In genomic region chr15:83518215-83519048, GRCm38 (mm10) we compare ENCODE assay signal across 8 mouse cellular contexts. TPM values are rescaled to one million over a fixed set of nuclear protein-coding genes. Genes with fewer than 3 reads are reported as not detected.
DNase-seq lines count a peak whose midpoint lies in the region; ATAC-seq and TF ChIP-seq lines count a peak whose summit lies in the region.

No protein-coding gene starts in this region.

- peak; percentile 70 for TF ChIP-seq CTCF in liver, adult 2 months (IDR thresholded peaks at IDR 0.05; ENCODE audit: low read depth, low read length)
- peak; percentile 94 for TF ChIP-seq CTCF in stomach, postnatal 0 days (IDR thresholded peaks at IDR 0.05; ENCODE audit: low read depth)

- H3K36me3 ChIP-seq in heart, embryonic 13.5 days = no peaks in the 10 kb centered on the region
- H3K36me3 ChIP-seq in kidney, embryonic 16.5 days (ENCODE audit: insufficient read depth, low read length) = no peaks in the 10 kb centered on the region
- no peaks in the 10 kb centered on the region for H3K36me3 ChIP-seq in liver, adult 2 months (ENCODE audit: control insufficient read depth, insufficient read depth, low read length)
- H3K36me3 ChIP-seq in stomach, postnatal 0 days (ENCODE audit: control insufficient read depth, insufficient read depth, low read length) = no peaks in the 10 kb centered on the region

- TF ChIP-seq POLR2A in liver, adult 2 months (IDR thresholded peaks at IDR 0.05; ENCODE audit: extremely low read depth, insufficient read depth, low read length) = no peak

- no peaks in the 10 kb centered on the region for H3K79me2 ChIP-seq in liver, adult 2 months (ENCODE audit: control insufficient read depth, insufficient read depth, low read length)

- H3K4me1 ChIP-seq in brown adipose tissue, adult 24 weeks (ENCODE audit: control insufficient read depth, insufficient read depth, insufficient read length, low read length) = no peaks in the 10 kb centered on the region; the same call in 1 of the 2 replicates
- H3K4me1 ChIP-seq in heart, embryonic 13.5 days = peaks cover 37% of the 10 kb centered on the region
- H3K4me1 ChIP-seq in kidney, embryonic 16.5 days (ENCODE audit: insufficient read depth, low read length) = peaks cover 4% of the 10 kb centered on the region; the same call in 1 of the 2 replicates
- peaks cover 4% of the 10 kb centered on the region for H3K4me1 ChIP-seq in liver, adult 2 months (ENCODE audit: control insufficient read depth, insufficient read depth, low read length)
- H3K4me1 ChIP-seq in stomach, postnatal 0 days (replicated peaks; ENCODE audit: control insufficient read depth, insufficient read depth) = no peaks in the 10 kb centered on the region

- DNase-seq in CD4-positive, CD25-positive, alpha-beta regulatory T cell, adult 2 months (ENCODE audit: low read depth, low spot score) = peak; percentile 80
- DNase-seq in liver, adult 2 months (ENCODE audit: extremely low read depth, low read depth, low spot score) = peak; percentile 45
- peak; percentile 83 for DNase-seq in naive thymus-derived CD4-positive, alpha-beta T cell, adult 2 months (ENCODE audit: low read depth)
- DNase-seq in stomach, postnatal 0 days (ENCODE audit: low spot score) = peak; percentile 63

- peak overlapping the region; percentile 51 for H3K9ac ChIP-seq in heart, embryonic 13.5 days
- H3K9ac ChIP-seq in kidney, embryonic 16.5 days (replicated peaks; ENCODE audit: low read length) = peak overlapping the region; percentile 6; the same call in 1 of the 2 replicates
- H3K9ac ChIP-seq in liver, adult 2 months (ENCODE audit: low read depth, low read length) = 0 out of 2 replicates have a peak overlapping the region, but pooled peaks have one; percentile 23
- no peak overlapping the region for H3K9ac ChIP-seq in stomach, postnatal 0 days (ENCODE audit: low read length)

- no peak overlapping the region for H3K27ac ChIP-seq in brown adipose tissue, adult 24 weeks (replicated peaks; ENCODE audit: low read depth, low read length)
- H3K27ac ChIP-seq in heart, embryonic 13.5 days (replicated peaks) = no peak overlapping the region; the same call in 1 of the 2 replicates
- H3K27ac ChIP-seq in kidney, embryonic 16.5 days (ENCODE audit: low read length) = no peak overlapping the region
- H3K27ac ChIP-seq in liver, adult 2 months (replicated peaks; ENCODE audit: insufficient read depth, low read depth, low read length) = no peak overlapping the region
- H3K27ac ChIP-seq in stomach, postnatal 0 days (replicated peaks) = no peak overlapping the region

- WGBS in heart, embryonic 13.5 days = 30% methylated on average over 20 of the region's 20 CpGs
- WGBS in kidney, embryonic 16.5 days = 30% methylated on average over 20 of the region's 20 CpGs
- whole genome bisulfite sequencing in liver, adult 2 months = 40% methylated on average over 20 of the region's 20 CpGs
- 33% methylated on average over 20 of the region's 20 CpGs for WGBS in stomach, postnatal 0 days

- peak overlapping the region; percentile 8; the same call in 1 of the 2 replicates for H3K4me3 ChIP-seq in brown adipose tissue, adult 24 weeks (ENCODE audit: insufficient read depth, low read depth, low read length)
- 0 out of 2 replicates have a peak overlapping the region, but pooled peaks have one; percentile 15 for H3K4me3 ChIP-seq in heart, embryonic 13.5 days
- H3K4me3 ChIP-seq in kidney, embryonic 16.5 days (ENCODE audit: low read length) = no peak overlapping the region
- no peak overlapping the region for H3K4me3 ChIP-seq in liver, adult 2 months (ENCODE audit: insufficient read depth, low read depth, low read length)
- H3K4me3 ChIP-seq in stomach, postnatal 0 days (ENCODE audit: low read depth, low read length) = 0 out of 2 replicates have a peak overlapping the region, but pooled peaks have one; percentile 10

- TF ChIP-seq EP300 in stomach, postnatal 0 days (optimal IDR thresholded peaks at IDR 0.05) = no peak

- H3K4me2 ChIP-seq in heart, embryonic 13.5 days = peak overlapping the region; percentile 54
- peak overlapping the region; percentile 7; the same call in 1 of the 2 replicates for H3K4me2 ChIP-seq in kidney, embryonic 16.5 days (replicated peaks; ENCODE audit: low read depth, low read length)
- H3K4me2 ChIP-seq in stomach, postnatal 0 days (replicated peaks; ENCODE audit: low read depth) = peak overlapping the region; percentile 23; the same call in 1 of the 2 replicates

- H3K9me3 ChIP-seq in heart, embryonic 13.5 days = no peaks in the 10 kb centered on the region
- H3K9me3 ChIP-seq in kidney, embryonic 16.5 days (ENCODE audit: low read length) = no peaks in the 10 kb centered on the region
- no peaks in the 10 kb centered on the region for H3K9me3 ChIP-seq in stomach, postnatal 0 days (ENCODE audit: control insufficient read depth, low read length)

- no peaks in the 10 kb centered on the region for H3K27me3 ChIP-seq in heart, embryonic 13.5 days (replicated peaks)
- no peaks in the 10 kb centered on the region for H3K27me3 ChIP-seq in kidney, embryonic 16.5 days (ENCODE audit: insufficient read depth, low read length)
- no peaks in the 10 kb centered on the region for H3K27me3 ChIP-seq in liver, adult 2 months (ENCODE audit: control insufficient read depth, insufficient read depth, low read length)
- H3K27me3 ChIP-seq in stomach, postnatal 0 days (ENCODE audit: control insufficient read depth, insufficient read depth, low read length) = no peaks in the 10 kb centered on the region

- peak; percentile 79 for ATAC-seq in erythroid progenitor cell, adult 5-6 weeks (replicated peaks; ENCODE audit: low FRiP score, poor library complexity, severe bottlenecking)
- no peak for ATAC-seq in heart, embryonic 13.5 days (ENCODE audit: extremely low read depth, insufficient number of reproducible peaks, low FRiP score, low TSS enrichment)
- ATAC-seq in kidney, embryonic 16.5 days (ENCODE audit: low FRiP score, low TSS enrichment) = peak; percentile 68
- peak; percentile 60; the same call in 1 of the 2 replicates for ATAC-seq in stomach, postnatal 0 days (ENCODE audit: low FRiP score, low TSS enrichment)

RNA-seq across cellular contexts. Expression of gene Ttll1, which starts 7.7 kb away (rescaled TPM):
- 6.0 and 7.2 TPM in 2 replicates for polyA plus RNA-seq in brown adipose tissue, adult 24 weeks (2012; ENCODE audit: insufficient read depth, insufficient read length, missing spikeins)
- 4.3 and 7.1 TPM in 2 replicates for total RNA-seq in erythroid progenitor cell, adult 5-6 weeks (2015; ENCODE audit: low replicate concordance)
- 0.45 and 2.8 TPM in 2 replicates for total RNA-seq in erythroid progenitor cell, adult 5-6 weeks (2017; ENCODE audit: low replicate concordance)
- polyA plus RNA-seq in heart, embryonic 13.5 days (2015; fragmentation: Nextera tagmentation; extraction: Ambion mirVana) = 21.5 and 22.1 TPM in 2 replicates
- polyA plus RNA-seq in kidney, embryonic 16.5 days (2015; fragmentation: Nextera tagmentation; extraction: Ambion mirVana) = 27.3 and 28.2 TPM in 2 replicates
- total RNA-seq in liver, adult 2 months (2014; rRNA removed) = 1.0 and 1.3 TPM in 2 replicates
- 2.1 and 2.2 TPM in 2 replicates for polyA plus RNA-seq in liver, adult 2 months (2012; rRNA removed)
- 10.2 and 11.4 TPM in 2 replicates for polyA plus RNA-seq in stomach, postnatal 0 days (2015; fragmentation: Nextera tagmentation; extraction: Ambion mirVana)

RNA-seq across cellular contexts. Expression of gene Bik, which starts 8.2 kb away (rescaled TPM):
- 4.1 TPM in 1 of 2 replicates, not detected in the other for polyA plus RNA-seq in brown adipose tissue, adult 24 weeks (2012; ENCODE audit: insufficient read depth, insufficient read length, missing spikeins)
- 2.2 TPM in 1 of 2 replicates, not detected in the other for total RNA-seq in erythroid progenitor cell, adult 5-6 weeks (2015; ENCODE audit: low replicate concordance)
- total RNA-seq in erythroid progenitor cell, adult 5-6 weeks (2017; ENCODE audit: low replicate concordance) = 3.7 TPM in 1 of 2 replicates, not detected in the other
- 31.2 and 31.8 TPM in 2 replicates for polyA plus RNA-seq in heart, embryonic 13.5 days (2015; fragmentation: Nextera tagmentation; extraction: Ambion mirVana)
- polyA plus RNA-seq in kidney, embryonic 16.5 days (2015; fragmentation: Nextera tagmentation; extraction: Ambion mirVana) = 11.7 and 11.9 TPM in 2 replicates
- total RNA-seq in liver, adult 2 months (2014; rRNA removed) = 7.0 and 9.3 TPM in 2 replicates
- 6.3 and 7.8 TPM in 2 replicates for polyA plus RNA-seq in liver, adult 2 months (2012; rRNA removed)
- 4.2 and 5.2 TPM in 2 replicates for polyA plus RNA-seq in stomach, postnatal 0 days (2015; fragmentation: Nextera tagmentation; extraction: Ambion mirVana)

RNA-seq across cellular contexts. Expression of gene Tspo, which starts 45.0 kb away (rescaled TPM):
- polyA plus RNA-seq in brown adipose tissue, adult 24 weeks (2012; ENCODE audit: insufficient read depth, insufficient read length, missing spikeins) = 723 and 770 TPM in 2 replicates
- 133 TPM in 2 replicates for total RNA-seq in erythroid progenitor cell, adult 5-6 weeks (2015; ENCODE audit: low replicate concordance)
- 92.7 and 104 TPM in 2 replicates for total RNA-seq in erythroid progenitor cell, adult 5-6 weeks (2017; ENCODE audit: low replicate concordance)
- polyA plus RNA-seq in heart, embryonic 13.5 days (2015; fragmentation: Nextera tagmentation; extraction: Ambion mirVana) = 139 and 150 TPM in 2 replicates
- 84.4 and 107 TPM in 2 replicates for polyA plus RNA-seq in kidney, embryonic 16.5 days (2015; fragmentation: Nextera tagmentation; extraction: Ambion mirVana)
- 99.9 and 123 TPM in 2 replicates for total RNA-seq in liver, adult 2 months (2014; rRNA removed)
- polyA plus RNA-seq in liver, adult 2 months (2012; rRNA removed) = 206 and 283 TPM in 2 replicates
- 277 and 284 TPM in 2 replicates for polyA plus RNA-seq in stomach, postnatal 0 days (2015; fragmentation: Nextera tagmentation; extraction: Ambion mirVana)

RNA-seq across cellular contexts. Expression of gene Mcat, which starts 45.2 kb away (rescaled TPM):
- 29.1 and 29.6 TPM in 2 replicates for polyA plus RNA-seq in brown adipose tissue, adult 24 weeks (2012; ENCODE audit: insufficient read depth, insufficient read length, missing spikeins)
- total RNA-seq in erythroid progenitor cell, adult 5-6 weeks (2015; ENCODE audit: low replicate concordance) = 3.4 and 7.9 TPM in 2 replicates
- 2.8 and 13.2 TPM in 2 replicates for total RNA-seq in erythroid progenitor cell, adult 5-6 weeks (2017; ENCODE audit: low replicate concordance)
- polyA plus RNA-seq in heart, embryonic 13.5 days (2015; fragmentation: Nextera tagmentation; extraction: Ambion mirVana) = 29.6 and 32.6 TPM in 2 replicates
- 38.6 and 39.0 TPM in 2 replicates for polyA plus RNA-seq in kidney, embryonic 16.5 days (2015; fragmentation: Nextera tagmentation; extraction: Ambion mirVana)
- 25.9 and 27.9 TPM in 2 replicates for total RNA-seq in liver, adult 2 months (2014; rRNA removed)
- polyA plus RNA-seq in liver, adult 2 months (2012; rRNA removed) = 29.3 and 30.7 TPM in 2 replicates
- 24.9 and 25.5 TPM in 2 replicates for polyA plus RNA-seq in stomach, postnatal 0 days (2015; fragmentation: Nextera tagmentation; extraction: Ambion mirVana)

RNA-seq across cellular contexts. Expression of gene Pacsin2, which starts 54.0 kb away (rescaled TPM):
- polyA plus RNA-seq in brown adipose tissue, adult 24 weeks (2012; ENCODE audit: insufficient read depth, insufficient read length, missing spikeins) = 42.5 and 50.0 TPM in 2 replicates
- 80.0 and 81.7 TPM in 2 replicates for total RNA-seq in erythroid progenitor cell, adult 5-6 weeks (2015; ENCODE audit: low replicate concordance)
- total RNA-seq in erythroid progenitor cell, adult 5-6 weeks (2017; ENCODE audit: low replicate concordance) = 145 and 184 TPM in 2 replicates
- 56.8 and 57.8 TPM in 2 replicates for polyA plus RNA-seq in heart, embryonic 13.5 days (2015; fragmentation: Nextera tagmentation; extraction: Ambion mirVana)
- polyA plus RNA-seq in kidney, embryonic 16.5 days (2015; fragmentation: Nextera tagmentation; extraction: Ambion mirVana) = 85.4 and 92.0 TPM in 2 replicates
- total RNA-seq in liver, adult 2 months (2014; rRNA removed) = 34.0 and 34.9 TPM in 2 replicates
- polyA plus RNA-seq in liver, adult 2 months (2012; rRNA removed) = 28.9 and 29.1 TPM in 2 replicates
- polyA plus RNA-seq in stomach, postnatal 0 days (2015; fragmentation: Nextera tagmentation; extraction: Ambion mirVana) = 42.5 and 46.6 TPM in 2 replicates

Comparison
In these comparisons a context has a peak if more than half of its experiments do, and no peak if none do; other contexts are left out.
1. H3K4me3 ChIP-seq: peak in brown adipose tissue, adult 24 weeks (single experiment), heart, embryonic 13.5 days (single experiment) and stomach, postnatal 0 days (single experiment); none in kidney, embryonic 16.5 days (single experiment) and liver, adult 2 months (single experiment).
2. Peak in every context shown above with its lines, with median percentiles within 50 percentile points of each other: DNase-seq and H3K4me2 ChIP-seq.